Mouse (Mus musculus): ENCODE data around the gene Kiss1r.
"Not testable (repeated sequence)": the region's sequence is repeated elsewhere in the genome, so short reads cannot be mapped to it uniquely, and the experiment has no call there.

Kiss1r gene

GRCm38 (mm10) chr10:79940749-79941148 lies 24.0 kb downstream of the Kiss1r start:
- DNase-seq (ENCODE audit: low read depth, low spot score): no peak

DNA sequence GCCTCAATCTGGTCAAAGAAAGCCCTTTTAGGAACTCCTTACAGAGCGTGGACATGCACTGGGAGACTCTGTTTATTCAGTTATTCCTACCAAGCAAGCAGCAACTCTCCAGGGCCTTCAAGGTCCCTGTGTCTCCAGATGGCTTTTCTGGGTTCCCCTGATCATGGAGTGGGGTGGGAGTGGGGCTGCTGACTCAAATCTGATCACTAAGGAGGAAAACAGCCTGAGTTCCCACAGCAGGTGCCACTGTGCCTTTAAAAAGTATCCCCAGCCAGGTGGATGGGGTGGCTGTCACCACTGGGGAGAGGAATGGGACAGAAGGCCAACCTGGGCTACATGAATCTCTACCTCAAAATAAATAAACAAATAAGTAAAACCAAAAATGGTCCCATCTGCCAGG lies 26.2 kb downstream of the Kiss1r start:
- DNase-seq (ENCODE audit: low read depth, low spot score): no peak

- DNase-seq (ENCODE audit: low read depth, low spot score): no peak
Measured at GRCm38 (mm10) chr10:79943471-79943901, 26.7 kb downstream of the Kiss1r start.

DNA sequence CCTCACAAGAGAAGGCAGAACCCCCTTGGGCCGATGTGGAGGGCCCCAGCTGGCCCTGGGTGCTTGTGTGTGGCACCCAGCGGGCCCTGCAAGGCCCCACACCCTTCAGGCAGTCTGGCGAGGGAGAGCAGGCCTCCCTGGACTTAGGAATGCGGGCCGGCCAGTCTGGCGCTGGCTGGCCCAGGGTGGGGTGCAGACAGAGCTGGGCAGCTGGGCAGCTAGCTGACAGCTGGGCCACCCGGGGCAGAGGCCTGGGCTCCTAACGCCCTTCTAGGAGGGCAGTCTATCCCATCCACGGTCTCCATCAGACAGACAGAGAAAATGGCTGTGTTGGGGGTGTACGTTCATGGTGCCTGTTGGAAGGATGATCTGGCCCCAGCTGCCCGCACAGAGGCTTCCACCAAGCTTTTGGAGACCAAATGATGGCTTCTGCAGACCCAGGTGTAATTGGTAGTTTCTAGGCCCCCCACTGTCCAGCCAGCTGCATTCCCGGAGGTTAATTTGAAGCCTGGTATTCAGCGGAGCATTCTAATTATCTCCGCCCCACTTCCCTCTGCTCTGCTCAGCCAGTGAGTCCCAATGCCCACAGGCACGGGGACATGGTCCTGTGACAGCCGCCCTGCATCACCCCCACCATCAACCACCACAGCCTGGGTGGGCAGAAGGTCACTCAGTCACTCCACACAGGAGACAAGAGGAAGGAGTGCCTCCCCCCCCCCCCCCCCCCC lies 28.9 kb downstream of the Kiss1r start:
- peak; percentile 76 for DNase-seq (ENCODE audit: low read depth, low spot score)

DNA sequence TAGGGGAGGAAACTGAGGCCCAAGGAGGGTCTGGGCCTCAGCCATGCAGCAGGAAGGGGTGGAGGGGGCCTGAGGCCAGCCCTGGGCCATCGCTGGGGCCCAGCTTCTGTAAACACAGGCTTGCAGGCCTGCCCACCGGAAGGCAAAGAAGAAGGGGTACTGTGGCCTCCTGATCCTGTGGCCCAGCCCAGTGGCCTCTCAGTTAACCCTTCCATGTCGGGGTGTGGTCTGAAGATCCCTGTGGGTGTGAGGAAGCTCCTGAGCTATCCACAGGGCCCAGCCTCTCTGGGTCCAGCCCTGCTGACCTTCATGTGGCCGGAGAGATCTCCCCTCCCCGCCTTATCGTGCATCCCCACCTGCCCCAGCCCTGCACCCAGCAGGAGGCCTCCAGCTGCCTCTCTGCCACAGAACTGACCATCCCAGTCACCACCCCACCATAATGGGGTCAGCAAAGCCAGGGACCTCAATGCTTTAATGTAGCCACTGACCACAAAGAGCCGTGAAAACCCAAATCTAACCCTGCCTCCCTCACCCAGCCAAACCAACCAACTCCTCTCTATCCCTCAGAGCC lies 30.1 kb downstream of the Kiss1r start:
- DNase-seq (ENCODE audit: low read depth, low spot score): no peak

- no peak for DNase-seq (ENCODE audit: low read depth, low spot score)
Measured at GRCm38 (mm10) chr10:79947502-79947901, 30.7 kb downstream of the Kiss1r start.

GRCm38 (mm10) chr10:79949873-79950272 lies 33.1 kb downstream of the Kiss1r start:
- DNase-seq (ENCODE audit: low read depth, low spot score): no peak

- no peak for DNase-seq (ENCODE audit: low read depth, low spot score)
Measured at GRCm38 (mm10) chr10:79950661-79951060, 33.9 kb downstream of the Kiss1r start.

DNA sequence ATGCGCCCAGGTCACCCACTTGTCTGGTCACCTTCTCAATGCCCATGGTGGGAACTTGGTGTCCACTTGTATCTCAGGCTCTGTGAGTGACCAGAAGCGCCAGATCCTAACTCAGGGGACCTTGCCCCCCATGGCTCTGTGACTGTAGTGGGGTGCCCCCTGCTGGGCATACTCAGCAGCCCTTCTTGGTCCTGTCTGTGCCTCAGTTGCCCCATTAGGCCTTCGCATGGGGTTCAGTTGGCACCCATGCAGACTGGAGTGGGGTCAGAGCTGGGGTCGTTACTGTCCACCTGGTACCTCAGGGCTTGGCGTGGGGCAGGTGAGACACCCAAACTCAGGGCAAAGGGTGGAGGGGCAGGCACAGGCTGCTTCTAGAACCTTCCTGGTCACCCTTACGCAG lies 37.2 kb downstream of the Kiss1r start:
- DNase-seq (ENCODE audit: low read depth, low spot score): no peak

DNA sequence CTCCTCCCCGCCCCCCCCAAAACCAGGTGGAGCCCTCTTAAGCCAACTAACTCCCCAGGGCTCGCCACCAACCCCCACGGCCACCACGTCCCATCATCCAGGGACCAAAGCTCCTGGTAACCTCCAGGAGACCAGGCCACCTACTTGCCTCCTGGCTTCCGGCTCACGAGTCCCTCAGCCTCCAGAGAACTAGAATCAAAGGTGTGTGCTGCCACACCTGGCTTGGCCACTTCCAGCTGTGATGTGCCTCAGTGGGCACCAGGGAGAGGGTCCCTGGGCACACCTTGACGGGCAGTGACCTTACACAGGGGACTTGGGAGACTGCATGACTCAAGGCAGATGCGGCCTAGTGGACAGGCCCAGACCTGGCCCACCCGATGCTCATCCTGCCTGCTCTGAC lies 38.9 kb downstream of the Kiss1r start:
- DNase-seq (ENCODE audit: low read depth, low spot score): no peak

- DNase-seq (ENCODE audit: low read depth, low spot score): no peak
Measured at GRCm38 (mm10) chr10:79956643-79957154, 39.9 kb downstream of the Kiss1r start.

DNA sequence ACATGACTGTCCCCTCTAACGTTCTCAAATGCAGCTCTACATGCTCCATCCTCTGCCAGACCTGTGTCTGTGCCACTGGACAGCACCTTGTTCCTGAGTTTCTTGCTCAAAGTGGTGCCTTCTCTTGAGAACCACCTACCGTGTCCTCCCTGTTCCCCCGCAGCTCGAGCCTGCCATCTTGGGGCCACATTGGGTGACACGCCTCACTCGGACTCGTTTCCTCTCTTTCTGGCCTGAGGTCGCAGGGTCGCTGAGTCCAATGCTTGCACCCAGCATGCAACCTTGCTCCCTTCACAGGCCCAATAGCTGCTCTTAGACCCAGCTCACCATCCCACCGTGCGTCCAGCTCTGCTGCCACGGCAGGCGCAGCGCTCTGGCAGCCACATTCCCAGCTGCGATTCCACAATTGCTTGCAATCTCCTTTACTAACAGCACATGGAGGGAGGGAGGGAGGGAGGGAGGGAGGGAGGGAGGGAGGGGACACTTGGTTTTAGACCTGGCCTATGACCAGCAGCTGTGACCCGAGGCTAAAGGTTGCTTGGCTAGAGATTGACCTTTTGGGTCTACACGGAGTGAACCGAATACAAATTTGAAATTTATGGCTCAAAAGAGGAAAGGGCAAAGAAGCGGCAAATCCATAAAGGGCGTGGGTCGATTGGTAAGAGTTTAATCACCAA lies 41.5 kb downstream of the Kiss1r start:
- peak; percentile 73 for DNase-seq (ENCODE audit: low read depth, low spot score)

DNA sequence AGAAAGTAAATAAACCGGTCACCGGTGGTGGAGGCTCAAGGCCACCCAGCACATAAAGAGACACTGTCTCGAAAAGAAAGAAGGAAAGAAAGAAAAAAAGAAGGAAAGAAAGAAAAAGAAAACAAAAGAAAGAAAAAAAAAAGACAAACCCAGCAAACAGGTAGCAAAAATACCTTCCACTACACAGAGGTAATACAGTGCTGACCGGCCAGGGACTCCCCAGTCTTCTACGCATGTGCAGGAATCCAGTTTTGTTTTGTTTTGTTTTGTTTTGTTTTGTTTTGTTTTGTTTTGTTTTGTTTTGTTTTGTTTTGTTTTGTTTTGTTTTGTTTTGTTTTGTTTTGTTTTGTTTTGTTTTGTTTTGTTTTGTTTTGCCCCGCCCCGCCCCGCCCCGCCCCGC lies 42.6 kb downstream of the Kiss1r start:
- DNase-seq (ENCODE audit: low read depth, low spot score): not testable (repeated sequence)

DNA sequence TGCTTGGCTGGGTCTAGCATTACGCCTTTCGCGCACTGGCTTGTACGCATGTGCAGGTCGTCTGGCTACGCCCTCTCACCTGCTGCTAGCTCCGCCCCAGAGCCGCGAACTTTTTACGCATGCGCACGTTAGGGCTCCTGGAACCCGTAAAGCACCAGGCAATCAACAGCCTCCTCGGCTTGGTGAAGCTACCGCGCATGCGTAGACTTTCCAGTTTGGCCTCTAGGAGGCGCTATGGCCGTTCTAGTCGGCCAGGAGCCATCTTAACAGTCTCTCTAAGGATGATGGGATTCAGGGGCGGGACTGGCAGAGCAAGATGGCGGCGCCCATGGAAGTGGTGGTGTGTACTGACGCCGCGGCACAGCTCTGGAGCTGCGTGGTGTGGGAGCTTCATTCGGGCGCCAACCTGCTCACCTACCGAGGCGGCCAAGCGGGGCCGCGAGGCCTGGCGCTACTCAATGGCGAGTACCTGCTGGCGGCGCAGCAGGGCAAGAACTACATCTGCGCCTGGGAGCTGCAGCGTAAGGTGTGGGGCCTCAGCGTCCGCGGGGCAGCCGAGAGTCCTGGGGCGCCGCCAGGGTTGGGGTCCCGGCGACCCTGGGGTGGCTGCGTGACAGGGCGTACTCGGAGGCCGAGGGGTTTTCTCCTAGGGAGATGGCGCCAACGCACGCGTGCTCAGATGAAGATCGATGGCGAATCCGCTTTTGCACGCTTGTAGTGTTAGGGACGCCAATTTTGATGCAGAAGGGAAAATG lies 43.3 kb downstream of the Kiss1r start, which contains the start of gene Wdr18:
Gene Wdr18 (plus strand): TSS at position 306 of the 755 bp plus-strand sequence.
- DNase-seq (ENCODE audit: low read depth, low spot score): peak; percentile 100

DNA sequence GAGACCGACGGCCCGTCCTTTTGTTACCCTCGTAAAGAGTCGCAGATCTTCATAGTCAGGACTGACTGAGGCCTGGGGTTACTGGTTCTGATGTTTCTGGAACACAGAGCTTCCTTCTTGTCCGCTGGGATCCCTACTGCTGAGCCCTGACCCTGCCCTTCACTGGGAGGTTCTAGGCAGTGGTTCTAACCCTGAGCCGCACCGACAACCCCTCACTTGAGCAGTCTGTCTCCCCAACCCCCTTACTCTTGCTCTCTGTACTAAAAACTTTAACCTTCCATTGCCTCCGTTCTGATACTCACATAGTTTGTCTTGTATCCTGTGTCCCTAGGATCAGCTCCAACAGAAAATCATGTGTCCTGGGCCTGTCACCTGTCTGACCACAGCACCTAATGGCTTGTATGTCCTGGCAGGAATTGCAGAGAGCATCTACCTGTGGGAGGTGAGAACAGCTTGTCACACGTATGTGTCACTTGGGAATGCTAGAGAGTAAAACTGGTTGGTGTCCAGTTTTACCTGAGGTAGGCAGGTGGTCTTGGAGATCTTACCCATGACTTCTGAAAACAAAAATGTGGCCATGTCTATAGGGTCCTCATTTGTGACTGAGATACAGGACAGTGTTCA lies 44.0 kb downstream of the Kiss1r start:
- no peak for DNase-seq (ENCODE audit: low read depth, low spot score)

DNA sequence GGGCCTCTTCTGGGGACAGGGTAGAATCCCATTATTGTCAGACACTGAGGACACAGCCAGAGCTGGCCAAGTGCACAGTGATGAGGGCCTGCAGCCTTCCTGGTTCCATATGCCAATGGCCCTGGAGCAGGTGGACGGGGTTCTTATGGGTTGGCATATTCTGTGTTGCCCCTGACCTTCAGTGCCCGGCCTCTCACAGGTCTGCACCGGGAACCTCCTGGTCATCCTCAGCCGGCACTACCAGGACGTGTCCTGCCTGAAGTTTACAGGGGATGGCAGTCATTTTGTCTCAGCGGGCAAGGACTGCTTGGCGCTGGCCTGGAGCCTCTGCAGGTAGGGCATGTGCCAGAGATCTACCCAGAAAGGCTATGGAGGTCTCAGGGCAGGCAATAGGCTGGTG lies 48.0 kb downstream of the Kiss1r start:
- no peak for DNase-seq (ENCODE audit: low read depth, low spot score)

DNA sequence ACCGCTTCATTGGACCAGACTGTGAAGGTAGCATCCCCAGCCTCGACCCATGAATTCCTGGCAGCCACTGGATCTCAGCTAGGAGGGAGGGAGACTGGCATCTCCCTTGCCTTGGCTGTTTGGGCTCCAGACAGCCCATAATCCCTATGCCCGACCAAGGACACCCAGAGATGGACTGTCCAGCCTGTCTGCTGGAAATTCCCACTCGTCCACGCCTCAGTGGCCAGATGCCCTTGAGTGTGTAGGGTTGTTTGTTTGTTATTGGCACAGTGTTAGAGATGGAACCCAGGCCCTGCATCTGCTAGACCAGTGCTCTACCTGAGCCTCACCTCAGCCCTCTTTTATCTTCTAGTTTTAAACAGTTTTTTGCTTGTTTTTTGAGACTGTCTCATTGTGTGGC lies 48.6 kb downstream of the Kiss1r start:
- DNase-seq (ENCODE audit: low read depth, low spot score): no peak

- DNase-seq (ENCODE audit: low read depth, low spot score): no peak
Measured at GRCm38 (mm10) chr10:79966886-79967400, 50.2 kb downstream of the Kiss1r start.

- no peak for DNase-seq (ENCODE audit: low read depth, low spot score)
Measured at GRCm38 (mm10) chr10:79968181-79968580, 51.4 kb downstream of the Kiss1r start.

DNA sequence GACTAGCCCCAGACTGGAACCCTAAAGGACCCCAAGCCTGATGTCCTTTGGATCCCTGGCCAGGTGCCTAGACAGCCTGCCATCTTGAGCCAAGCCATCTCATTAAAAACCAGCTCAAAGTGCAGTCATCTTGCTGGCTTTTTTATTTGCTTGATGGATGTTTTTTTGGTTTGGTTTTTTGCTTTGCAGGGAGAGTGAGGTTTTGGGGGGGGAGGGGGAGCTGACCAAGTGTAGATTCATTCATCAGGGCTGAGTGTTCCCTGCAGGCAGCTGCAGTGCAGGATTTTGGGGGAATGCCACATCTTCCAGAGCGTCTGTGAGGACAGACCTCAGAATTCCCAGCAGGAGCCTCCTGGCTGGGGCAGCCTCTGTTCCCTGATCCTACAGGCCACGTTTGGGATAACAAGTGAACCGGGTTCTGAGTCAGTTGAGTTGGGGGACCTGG lies 52.4 kb downstream of the Kiss1r start:
- DNase-seq (ENCODE audit: low read depth, low spot score): no peak

Measured in forelimb bud, embryonic 11.5 days (tissue).